Mouse (Mus musculus) bone marrow, adult 2 months (tissue): ENCODE results near the gene Dlg1.

ENCODE experiments used
- CTCF ChIP-seq: fragments of 200-500 bp; IDR thresholded peaks from 2 replicates; pipeline ENCODE4 v1.5.1; 2011; ENCODE audit warnings: low read length, control low read depth; ENCODE audit not compliant: control insufficient read depth, insufficient read depth
- POLR2A ChIP-seq: fragments of 200-500 bp; IDR thresholded peaks from 2 replicates; pipeline ENCODE4 v1.6.1; 2011; ENCODE audit warnings: low read depth, mild to moderate bottlenecking, control low read depth, low read length, borderline replicate concordance; ENCODE audit not compliant: control insufficient read depth

- TF ChIP-seq CTCF (no peak), POLR2A (no peak)
Measured at GRCm38 (mm10) chr16:31695286-31696020, 32.2 kb downstream of the Dlg1 start.
